Mouse (Mus musculus) erythroblast, adult 5-6 weeks (primary cell): ENCODE results near the gene Tex38. TPM values are rescaled to one million over a fixed set of nuclear protein-coding genes. Genes with fewer than 3 reads are reported as not detected.

Experiments used
- ATAC-seq: replicated peaks from 2 replicates; pipeline ENCODE4 v1.8.0; 2016; ENCODE audit warnings: moderate number of reproducible peaks, mild to moderate bottlenecking, moderate TSS enrichment, inconsistent platforms; ENCODE audit not compliant: poor library complexity, low FRiP score, severe bottlenecking
- total RNA-seq, 2 experiments: library from RNA; stranded (forward) in 1 of 2; stranded (reverse) in 1 of 2; fragments of 150-400 nt in 1 of 2; fragments of 200-764, 138-1000 nt in 1 of 2; gene quantifications; 2 replicates each; pipeline versions ENCODE4 v1.2.3 to v1.2.4; 2015 to 2017; ENCODE audit warnings: low replicate concordance in 2 of 2

Gene Tex38
- total RNA-seq, 2 experiments from 2014 or later = not detected

- no peak for ATAC-seq
These were observed 3.2 kb downstream of the Tex38 start for GRCm38 (mm10) chr4:115777627-115778026.

DNA sequence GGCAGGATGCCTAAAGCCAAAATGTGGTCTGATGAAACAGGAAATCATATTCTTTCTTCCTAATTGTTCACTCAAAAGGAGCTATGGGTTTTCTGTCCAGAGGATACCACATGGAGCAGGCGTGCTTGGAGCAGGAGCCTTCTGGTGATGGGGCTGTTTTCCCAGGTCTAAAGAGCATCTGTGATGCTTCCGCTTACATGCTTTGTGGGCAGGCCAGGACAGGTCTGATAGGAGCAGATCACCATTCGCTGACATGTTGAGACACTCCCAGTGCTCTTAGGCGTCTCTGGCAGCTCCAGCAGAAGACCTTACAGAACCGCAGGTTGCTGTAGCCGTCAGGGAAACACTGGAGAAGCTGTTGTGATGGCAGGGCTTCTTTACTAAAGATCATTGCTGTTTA lies 5.8 kb downstream of the Tex38 start:
- ATAC-seq = no peak

DNA sequence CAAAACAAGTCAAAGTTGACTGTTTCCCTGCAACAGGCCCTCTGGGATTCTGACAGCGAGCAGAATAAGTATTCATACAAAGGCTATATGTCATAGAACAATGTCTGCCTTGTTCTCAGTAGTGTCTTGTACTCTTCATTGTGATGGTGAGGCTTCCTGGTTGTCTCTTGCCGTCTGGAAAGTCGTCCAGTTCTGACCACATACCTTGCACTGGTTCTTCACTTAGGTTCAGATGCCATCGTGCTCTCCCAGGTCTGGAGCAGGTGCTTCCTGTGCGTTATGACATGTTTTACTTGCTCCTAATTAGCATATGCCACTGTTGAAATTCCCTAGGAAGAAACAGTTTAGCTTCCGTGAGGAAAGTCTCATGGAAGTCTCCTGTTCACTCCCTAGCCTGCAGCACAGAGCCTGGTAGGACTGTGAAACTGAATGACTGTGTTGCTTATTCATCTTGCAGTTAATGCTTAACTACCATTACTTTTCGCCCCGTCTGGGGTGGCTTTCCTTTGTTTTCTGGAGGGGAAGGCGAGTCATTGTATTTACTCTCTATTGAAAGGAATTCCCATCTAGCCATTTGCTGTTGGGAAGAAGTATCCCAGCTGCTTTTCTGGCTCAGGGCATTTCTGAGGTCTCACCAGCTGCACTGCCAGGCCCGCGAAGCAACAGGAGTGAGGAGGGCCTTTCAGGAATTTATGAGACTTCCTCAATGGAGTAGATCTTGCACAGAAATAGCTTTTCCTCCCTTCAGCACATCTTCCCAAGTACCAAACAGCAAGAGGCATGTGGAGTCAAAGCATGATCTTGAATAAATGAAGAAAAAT lies 13.0 kb downstream of the Tex38 start:
- ATAC-seq = no peak

GRCm38 (mm10) chr4:115764581-115764980 lies 16.2 kb downstream of the Tex38 start:
- ATAC-seq = no peak

- no peak for ATAC-seq
These were observed 19.6 kb downstream of the Tex38 start for GRCm38 (mm10) chr4:115761206-115761605.

- no peak for ATAC-seq
These were observed 26.0 kb downstream of the Tex38 start for GRCm38 (mm10) chr4:115754851-115755250.

DNA sequence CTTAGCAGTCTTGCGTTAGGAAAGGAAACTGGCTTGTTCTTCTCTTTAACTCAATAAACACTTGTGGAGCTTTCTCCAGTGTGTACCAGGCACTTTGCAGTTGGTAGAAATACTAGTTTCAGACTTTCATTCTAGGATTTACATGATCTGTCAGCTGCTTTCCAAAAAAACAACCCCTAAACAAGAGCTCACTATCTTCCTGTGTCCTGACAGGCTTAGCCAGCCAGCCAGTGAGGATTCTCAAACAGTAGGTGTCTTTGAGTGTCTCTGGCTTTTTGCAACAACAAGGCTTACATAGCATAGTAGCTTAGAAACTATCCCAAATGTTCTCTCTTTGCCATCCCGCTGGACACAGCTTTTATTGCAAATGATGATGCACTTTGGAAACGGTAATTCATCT lies 26.7 kb downstream of the Tex38 start:
- ATAC-seq = no peak

DNA sequence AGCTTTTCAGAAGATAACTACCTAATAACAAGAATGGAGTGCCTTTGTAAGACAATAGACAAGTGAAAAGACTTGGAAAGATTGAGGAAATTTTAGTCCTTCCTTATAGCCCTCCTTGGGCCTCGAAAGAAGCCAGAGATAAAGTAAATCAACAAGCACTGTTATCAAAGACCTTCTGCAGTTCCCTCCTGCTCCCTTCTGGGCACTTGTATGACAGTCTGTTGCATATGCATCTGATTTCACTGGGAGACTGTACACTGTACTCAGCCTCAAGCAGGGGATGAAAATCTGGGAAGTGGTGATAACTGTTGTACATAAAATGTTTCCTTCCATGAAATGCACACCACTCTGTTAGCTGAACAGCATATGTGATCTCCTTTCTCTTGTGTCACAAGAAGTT lies 31.5 kb downstream of the Tex38 start:
- no peak for ATAC-seq

DNA sequence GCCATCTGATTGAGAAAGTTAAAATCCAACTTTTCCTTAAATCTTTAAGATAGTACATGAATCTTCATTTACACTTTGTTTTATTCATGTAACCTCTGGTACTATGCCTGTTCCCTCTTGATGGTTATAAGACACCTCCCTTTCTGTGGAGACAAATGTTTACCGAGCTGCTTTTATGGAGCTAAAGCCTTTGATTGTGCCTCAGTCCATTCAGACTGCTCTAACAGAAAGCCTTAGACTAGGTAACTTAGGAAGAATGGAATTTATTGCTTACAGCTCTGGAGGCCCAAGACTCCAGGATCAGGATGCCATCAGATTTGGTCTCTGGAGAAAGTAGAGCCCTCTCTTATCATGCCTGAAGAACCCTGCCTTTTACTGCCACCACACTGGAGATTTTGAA lies 32.6 kb downstream of the Tex38 start:
- no peak for ATAC-seq

DNA sequence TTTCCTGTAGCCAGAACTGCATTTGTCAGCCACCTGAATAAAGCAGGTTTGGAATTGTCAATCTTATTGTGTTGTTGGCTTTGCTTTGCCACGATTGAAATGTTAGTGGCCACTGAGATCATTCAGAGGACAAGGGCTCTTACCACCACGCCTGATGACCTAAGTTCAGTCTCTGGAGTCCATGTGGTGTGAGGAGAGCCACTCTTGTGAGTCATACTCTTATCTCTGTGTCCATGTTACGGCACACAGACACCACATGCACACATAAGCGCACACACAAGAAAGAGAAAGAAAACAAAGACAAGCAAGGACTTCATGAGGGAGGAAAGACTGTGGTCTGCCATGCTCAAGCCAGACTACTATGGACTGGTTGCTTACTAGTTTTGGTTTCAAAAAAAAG lies 37.7 kb downstream of the Tex38 start:
- no peak for ATAC-seq

- no peak for ATAC-seq
These were observed 38.2 kb downstream of the Tex38 start for GRCm38 (mm10) chr4:115742658-115743057.

DNA sequence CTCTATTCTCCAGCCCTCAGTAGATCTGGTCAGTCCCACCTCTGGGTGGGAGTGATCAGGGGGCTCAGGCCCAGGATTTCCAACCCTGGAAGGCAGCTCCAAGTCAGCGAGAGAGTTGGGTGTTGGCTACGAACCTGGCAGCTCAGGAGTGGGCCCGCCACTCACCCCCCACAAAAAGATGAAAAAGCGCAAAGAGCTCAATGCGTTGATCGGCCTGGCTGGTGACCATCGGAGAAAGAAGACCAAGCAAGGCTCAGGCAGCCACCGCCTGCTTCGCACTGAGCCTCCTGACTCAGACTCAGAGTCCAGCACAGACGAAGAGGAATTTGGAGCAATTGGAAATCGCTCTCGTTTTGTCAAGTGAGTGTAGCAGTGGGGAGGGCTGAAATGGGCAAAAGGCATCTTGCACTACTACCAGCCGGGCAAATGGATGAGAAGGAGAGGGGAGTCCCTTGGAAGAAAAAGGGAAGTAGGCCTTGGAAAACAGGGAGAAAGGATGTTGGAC lies 42.3 kb downstream of the Tex38 start:
- ATAC-seq = peak; percentile 19; the same call in 1 of the 2 replicates

DNA sequence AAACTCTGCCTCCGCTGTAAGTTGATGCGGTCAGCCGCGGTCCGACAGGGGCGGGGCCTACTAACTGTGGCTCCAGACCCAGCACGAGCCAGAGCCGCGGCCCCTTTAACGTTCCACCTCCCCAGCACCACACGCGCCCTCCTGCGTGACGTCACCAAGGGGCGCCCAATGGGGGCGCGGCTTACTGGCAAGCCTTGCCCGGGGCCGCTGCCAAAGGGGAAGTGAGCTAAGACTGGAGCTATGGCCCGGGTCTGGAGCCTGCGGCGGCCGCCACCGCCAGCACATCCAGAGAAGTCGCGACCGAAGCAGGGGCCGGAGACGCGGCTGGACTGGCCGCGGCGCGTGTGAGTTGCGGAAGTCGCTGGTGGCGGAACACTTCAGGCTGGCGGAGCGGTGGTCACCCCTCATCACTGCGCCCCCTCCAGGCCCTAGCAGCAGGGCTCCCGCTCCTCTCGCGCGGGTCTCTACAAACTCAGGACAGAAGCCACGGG lies 43.2 kb downstream of the Tex38 start, which contains the start of gene Efcab14:
Gene Efcab14, plus strand, starts transcription at position 194 of the 491 bp plus-strand sequence.
- peak; percentile 96 for ATAC-seq

DNA sequence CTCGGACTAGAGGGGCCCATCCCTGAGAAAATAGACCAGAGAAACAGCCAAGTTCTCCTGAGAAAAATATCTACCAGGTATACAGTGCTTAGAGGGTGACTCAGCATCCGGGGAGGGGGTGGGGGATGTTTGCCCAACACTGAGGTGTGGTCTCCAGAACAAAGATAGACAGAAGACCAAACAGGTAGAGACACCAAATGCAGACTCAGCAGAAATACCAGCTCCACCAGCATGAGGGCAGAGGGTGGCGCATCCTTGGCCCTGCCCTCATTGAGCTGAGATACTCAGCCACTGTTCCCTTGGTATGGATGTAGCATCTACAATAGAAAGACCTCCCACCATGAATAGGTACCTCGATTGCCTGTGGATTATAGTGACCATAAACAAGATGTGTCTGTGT lies 46.0 kb downstream of the Tex38 start:
- ATAC-seq = no peak

GRCm38 (mm10) chr4:115733746-115734145 lies 47.1 kb downstream of the Tex38 start:
- no peak for ATAC-seq

DNA sequence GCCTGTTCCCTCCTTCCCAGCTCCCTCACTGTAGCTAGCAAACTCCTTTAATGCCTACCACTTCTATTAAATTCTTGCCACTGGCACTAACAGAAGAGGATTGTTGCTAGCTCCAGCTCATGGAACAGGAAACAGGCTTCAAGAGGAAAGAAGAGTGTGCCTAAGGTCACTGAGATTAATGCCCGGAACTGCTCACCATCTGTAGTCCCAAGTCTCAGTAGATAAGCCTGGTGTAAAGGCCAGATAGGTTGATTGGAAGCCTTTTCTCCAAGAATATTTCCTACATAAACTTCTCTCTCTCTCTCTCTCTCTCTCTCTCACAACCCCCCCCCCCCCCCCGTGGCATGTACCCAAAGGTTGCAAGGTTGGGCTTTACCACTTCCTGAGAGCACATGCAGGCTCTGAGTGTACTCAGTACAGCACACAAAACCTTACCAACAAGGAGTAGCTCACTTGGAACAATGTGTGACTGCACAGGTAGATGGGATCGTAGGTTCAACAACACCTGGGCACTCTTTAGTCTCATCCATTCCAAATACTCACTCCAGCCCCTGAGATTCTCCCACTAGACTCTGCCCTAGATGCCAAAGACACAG lies 48.5 kb downstream of the Tex38 start:
- no peak for ATAC-seq

DNA sequence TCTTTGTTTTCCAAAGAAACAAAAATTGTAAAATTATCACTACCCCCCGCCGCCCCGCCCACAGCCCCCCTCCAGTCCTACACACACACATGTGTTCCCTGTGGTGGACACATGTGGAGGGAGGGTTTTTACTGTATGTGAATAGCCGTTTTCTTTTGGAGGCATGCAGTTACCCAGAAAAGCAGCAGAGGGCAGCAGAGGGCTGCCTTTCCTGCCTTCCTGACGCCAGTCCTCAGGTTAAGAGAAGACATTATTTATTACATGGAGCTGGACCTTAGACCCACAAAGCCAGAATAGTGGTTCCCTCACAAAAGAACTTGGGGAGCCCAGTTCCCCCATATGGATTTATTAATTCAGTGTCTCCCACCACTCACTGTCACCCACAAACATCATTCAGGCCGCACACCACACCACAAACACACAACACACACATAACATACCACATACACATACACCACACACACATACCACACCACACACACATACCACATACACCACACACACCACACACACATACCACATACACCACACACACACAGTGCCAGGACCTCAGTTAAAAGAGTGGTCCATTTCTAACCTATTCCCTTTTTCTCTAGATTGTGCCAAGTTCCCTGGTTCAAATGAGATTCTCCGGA lies 49.1 kb downstream of the Tex38 start:
- peak; percentile 85 for ATAC-seq
